Comparison of ENCODE assay signal across 14 mouse cellular contexts in genomic region chr2:167671101-167671633, GRCm38 (mm10). TPM values are rescaled to one million over a fixed set of nuclear protein-coding genes. Genes with fewer than 3 reads are reported as not detected.
DNase-seq lines count a peak whose midpoint lies in the region; ATAC-seq lines count a peak whose summit lies in the region.
"Had no signal": no experiment of that assay in that cellular context is flagged by ENCODE, and none has a peak within 500 bp of the region (broad histone marks: within the 10 kb centered on the region; RNA-seq: fewer than 3 reads in every experiment).

No protein-coding gene starts in this region.

- intact Hi-C loops in heart, postnatal 14 days (cut with DNase I): no loop called here

- peak overlapping the region; percentile 83 for H3K27ac ChIP-seq in heart, embryonic 11.5 days (ENCODE audit: low read depth, low read length)
- H3K27ac ChIP-seq in midbrain, embryonic 10.5 days (replicated peaks): peak overlapping the region; percentile 60; the same call in 1 of the 2 replicates
- no peak overlapping the region for H3K27ac ChIP-seq in midbrain, embryonic 14.5 days (replicated peaks; ENCODE audit: low read depth, low read length)

- H3K27me3 ChIP-seq in heart, embryonic 11.5 days (ENCODE audit: control insufficient read depth, insufficient read depth, low read length): no peaks in the 10 kb centered on the region
- no peaks in the 10 kb centered on the region for H3K27me3 ChIP-seq in midbrain, embryonic 10.5 days (ENCODE audit: low read depth, poor library complexity, severe bottlenecking)
- H3K27me3 ChIP-seq in midbrain, embryonic 14.5 days (ENCODE audit: control insufficient read depth, insufficient read depth, low read length): no peaks in the 10 kb centered on the region
- H3K27me3 ChIP-seq: Patski had no signal

- H3K4me3 ChIP-seq in heart, embryonic 11.5 days (ENCODE audit: low read depth, low read length): no peak overlapping the region
- no peak overlapping the region for H3K4me3 ChIP-seq in midbrain, embryonic 10.5 days
- H3K4me3 ChIP-seq in midbrain, embryonic 14.5 days (replicated peaks; ENCODE audit: low read depth, low read length): no peak overlapping the region

- no peaks in the 10 kb centered on the region for H3K36me3 ChIP-seq in heart, embryonic 11.5 days (ENCODE audit: control insufficient read depth, insufficient read depth, low read length)
- H3K36me3 ChIP-seq in midbrain, embryonic 10.5 days: no peaks in the 10 kb centered on the region
- H3K36me3 ChIP-seq in midbrain, embryonic 14.5 days (ENCODE audit: control insufficient read depth, insufficient read depth, low read length): no peaks in the 10 kb centered on the region

- H3K4me2 ChIP-seq in heart, embryonic 11.5 days: peak overlapping the region; percentile 50; the same call in 1 of the 2 replicates
- H3K4me2 ChIP-seq in midbrain, embryonic 14.5 days (ENCODE audit: low read length): no peak overlapping the region

- no peak for ATAC-seq in heart, embryonic 11.5 days (replicated peaks; ENCODE audit: insufficient number of reproducible peaks, low FRiP score, low TSS enrichment)
- no peak for ATAC-seq in midbrain, embryonic 14.5 days (ENCODE audit: low FRiP score, low TSS enrichment)
- ATAC-seq: CD4-positive, CD25-positive, alpha-beta regulatory T cell, adult 4 months; inflammation-experienced regulatory T-cells, adult 6 months; Patski had no signal

- H3K4me1 ChIP-seq in heart, embryonic 11.5 days (ENCODE audit: control insufficient read depth, insufficient read depth, low read length): peaks cover 6% of the 10 kb centered on the region; the same call in 1 of the 2 replicates
- H3K4me1 ChIP-seq in midbrain, embryonic 10.5 days: peaks cover 16% of the 10 kb centered on the region
- 0 out of 2 replicates have a peak, but pooled peaks cover 2% of the 10 kb centered on the region for H3K4me1 ChIP-seq in midbrain, embryonic 14.5 days (ENCODE audit: control insufficient read depth, insufficient read depth, low read length)

- no peak overlapping the region; the same call in 1 of the 2 replicates for H3K9ac ChIP-seq in heart, embryonic 11.5 days (ENCODE audit: low read depth, low read length)
- H3K9ac ChIP-seq in midbrain, embryonic 14.5 days (replicated peaks; ENCODE audit: low read length): no peak overlapping the region

- H3K9me3 ChIP-seq in heart, embryonic 11.5 days (replicated peaks; ENCODE audit: control insufficient read depth, low read length): no peaks in the 10 kb centered on the region
- H3K9me3 ChIP-seq in midbrain, embryonic 10.5 days (replicated peaks): no peaks in the 10 kb centered on the region
- H3K9me3 ChIP-seq in midbrain, embryonic 14.5 days (ENCODE audit: control insufficient read depth, low read length): no peaks in the 10 kb centered on the region

- DNase-seq in heart, postnatal 14 days: no peak
- no peak for DNase-seq in midbrain, embryonic 10.5 days (ENCODE audit: low spot score)
- no peak for DNase-seq in midbrain, embryonic 14.5 days
- peak; percentile 84 for DNase-seq in large intestine, adult 2 months (ENCODE audit: low read depth, low spot score)
- peak; percentile 85 for DNase-seq in yolk sac, embryonic 10.5 days (ENCODE audit: low spot score)
- DNase-seq in urinary bladder, postnatal 14 days (ENCODE audit: low spot score): no peak
- no peak for DNase-seq in left cerebral cortex, adult 18-20 months (ENCODE audit: low spot score in 2 of 2)
- DNase-seq: adrenal gland, postnatal 10 days; embryo, embryonic 11 days; thymus, postnatal 25 days had no signal

- WGBS in heart, embryonic 11.5 days (ENCODE audit: insufficient replicate concordance): 78% methylated on average over 5 of the region's 5 CpGs
- 83% methylated on average over 5 of the region's 5 CpGs for WGBS in midbrain, embryonic 10.5 days
- 86% methylated on average over 5 of the region's 5 CpGs for WGBS in midbrain, embryonic 14.5 days
- WGBS in large intestine, adult 2 months: 40% methylated on average over 5 of the region's 5 CpGs

RNA-seq across cellular contexts. Expression of gene Gm20431, which starts 9.9 kb away (rescaled TPM):
- 1.9 and 5.2 TPM in 2 replicates for polyA plus RNA-seq in heart, embryonic 11.5 days (2014; fragmentation: Nextera tagmentation; extraction: Ambion mirVana)
- 10 to 100 TPM; 20.3 to 22.8 TPM for total RNA-seq in heart, postnatal 14 days (2021)
- 2.4 and 3.6 TPM in 2 replicates for polyA plus RNA-seq in midbrain, embryonic 10.5 days (2016; fragmentation: Nextera tagmentation; extraction: Ambion mirVana)
- 8.0 and 11.5 TPM in 2 replicates for polyA plus RNA-seq in midbrain, embryonic 14.5 days (2014; fragmentation: Nextera tagmentation; extraction: Ambion mirVana)
- 1.2 TPM in 1 of 2 replicates, not detected in the other for polyA plus RNA-seq in large intestine, adult 2 months (2012; rRNA removed)
- total RNA-seq in left cerebral cortex, adult 18-20 months (2021): 10 to 100 TPM; 32.2 to 33.5 TPM
- polyA plus RNA-seq: CD4-positive, CD25-positive, alpha-beta regulatory T cell, adult 4 months; inflammation-experienced regulatory T-cells, adult 6 months had no signal

RNA-seq across cellular contexts. Expression of gene Cebpb, which starts 17.5 kb away (rescaled TPM):
- 8.0 and 8.2 TPM in 2 replicates for polyA plus RNA-seq in heart, embryonic 11.5 days (2014; fragmentation: Nextera tagmentation; extraction: Ambion mirVana)
- 100 to 1,000 TPM; 108 to 124 TPM for total RNA-seq in heart, postnatal 14 days (2021)
- 0.30 and 0.48 TPM in 2 replicates for polyA plus RNA-seq in midbrain, embryonic 10.5 days (2016; fragmentation: Nextera tagmentation; extraction: Ambion mirVana)
- 1.4 TPM in 2 replicates for polyA plus RNA-seq in midbrain, embryonic 14.5 days (2014; fragmentation: Nextera tagmentation; extraction: Ambion mirVana)
- 45.2 and 73.4 TPM in 2 replicates for polyA plus RNA-seq in large intestine, adult 2 months (2012; rRNA removed)
- total RNA-seq in left cerebral cortex, adult 18-20 months (2021): 10 to 100 TPM; 15.9 to 17.3 TPM

RNA-seq across cellular contexts. Expression of gene Tmem189, which starts 18.5 kb away (rescaled TPM):
- polyA plus RNA-seq in heart, embryonic 11.5 days (2014; fragmentation: Nextera tagmentation; extraction: Ambion mirVana): 38.2 and 38.7 TPM in 2 replicates
- total RNA-seq in heart, postnatal 14 days (2021): 10 to 100 TPM; 35.0 to 35.2 TPM
- 35.7 and 35.8 TPM in 2 replicates for polyA plus RNA-seq in midbrain, embryonic 10.5 days (2016; fragmentation: Nextera tagmentation; extraction: Ambion mirVana)
- 28.8 and 29.9 TPM in 2 replicates for polyA plus RNA-seq in midbrain, embryonic 14.5 days (2014; fragmentation: Nextera tagmentation; extraction: Ambion mirVana)
- 19.3 and 20.2 TPM in 2 replicates for polyA plus RNA-seq in large intestine, adult 2 months (2012; rRNA removed)
- total RNA-seq in left cerebral cortex, adult 18-20 months (2021): 10 to 100 TPM; 43.3 to 44.4 TPM

RNA-seq across cellular contexts. Expression of gene Ube2v1, which starts 39.3 kb away (rescaled TPM):
- 195 and 211 TPM in 2 replicates for polyA plus RNA-seq in heart, embryonic 11.5 days (2014; fragmentation: Nextera tagmentation; extraction: Ambion mirVana)
- 100 to 1,000 TPM in 1 of 2 experiments, 10 to 100 TPM in 1; 93.8 to 102 TPM for total RNA-seq in heart, postnatal 14 days (2021)
- polyA plus RNA-seq in midbrain, embryonic 10.5 days (2016; fragmentation: Nextera tagmentation; extraction: Ambion mirVana): 410 and 413 TPM in 2 replicates
- 286 and 299 TPM in 2 replicates for polyA plus RNA-seq in midbrain, embryonic 14.5 days (2014; fragmentation: Nextera tagmentation; extraction: Ambion mirVana)
- polyA plus RNA-seq in large intestine, adult 2 months (2012; rRNA removed): 102 and 107 TPM in 2 replicates
- 100 to 1,000 TPM; 259 to 266 TPM for total RNA-seq in left cerebral cortex, adult 18-20 months (2021)

Comparison
In these comparisons a context has a peak if more than half of its experiments do, and no peak if none do; other contexts are left out.
1. DNase-seq: peak in large intestine, adult 2 months (single experiment) and yolk sac, embryonic 10.5 days (single experiment); none in heart, postnatal 14 days (0 of 2), midbrain, embryonic 10.5 days (single experiment), midbrain, embryonic 14.5 days (single experiment), urinary bladder, postnatal 14 days (single experiment) and left cerebral cortex, adult 18-20 months (0 of 2).